Mouse (Mus musculus) left cerebral cortex, postnatal 14 days (tissue): Measurements from ENCODE around the gene Gm11146. TPM values are rescaled to one million over a fixed set of nuclear protein-coding genes. Genes with fewer than 3 reads are reported as not detected.

Experiments
- DNase-seq, 2 experiments: peaks; one replicate each; pipeline ENCODE4 v3.0.0; 2021 to 2022; ENCODE audit warnings: low spot score in 2 of 2, mixed read lengths in 1 of 2
- intact Hi-C: fragments of 180-260 bp; cut with DNase I; formaldehyde crosslinking; loops from one replicate; pipeline ENCODE4 v1.15.1; 2025
- long read RNA-seq, 2 experiments: library from polyadenylated mRNA; stranded (forward); transcript quantifications; one replicate each; pipeline ENCODE4 v2.0.0; 2021
- total RNA-seq, 2 experiments: library from RNA; stranded (reverse); gene quantifications; 2 replicates each; pipeline ENCODE4 v1.2.3; 2021

Gene Gm11146
- total RNA-seq = not detected
- long read RNA-seq, experiment 1, partial matches to known transcripts = 0 of 1 reads
- long read RNA-seq, experiment 1, other reads (novel, unspliced or antisense) = 1 of 1 reads
- long read RNA-seq, experiment 2, partial matches to known transcripts = 0 of 1 reads
- long read RNA-seq, experiment 2, other reads (novel, unspliced or antisense) = 1 of 1 reads

DNA sequence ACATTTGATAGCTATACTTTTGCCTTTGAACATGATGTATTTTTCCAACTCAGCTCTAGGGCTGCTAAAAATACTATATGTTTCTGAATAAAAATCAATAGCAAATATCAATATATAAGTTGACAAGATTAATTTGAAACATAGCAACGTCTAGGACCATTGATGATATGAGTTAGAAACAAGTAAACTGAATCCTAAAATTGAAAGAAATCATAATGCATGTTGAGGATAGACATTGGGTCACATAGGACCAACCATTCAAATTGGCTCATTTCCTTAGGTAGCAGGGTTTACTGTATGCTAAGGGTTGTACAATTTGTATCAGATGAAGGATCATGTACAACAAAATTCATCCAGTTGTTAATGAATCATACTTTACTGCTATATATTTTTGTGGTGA, at the start of gene Gm11146:
Gm11146 (minus strand) TSS at position 101 of the 400 bp plus-strand sequence.
- intact Hi-C loops = no loop called here
- DNase-seq = no peak

DNA sequence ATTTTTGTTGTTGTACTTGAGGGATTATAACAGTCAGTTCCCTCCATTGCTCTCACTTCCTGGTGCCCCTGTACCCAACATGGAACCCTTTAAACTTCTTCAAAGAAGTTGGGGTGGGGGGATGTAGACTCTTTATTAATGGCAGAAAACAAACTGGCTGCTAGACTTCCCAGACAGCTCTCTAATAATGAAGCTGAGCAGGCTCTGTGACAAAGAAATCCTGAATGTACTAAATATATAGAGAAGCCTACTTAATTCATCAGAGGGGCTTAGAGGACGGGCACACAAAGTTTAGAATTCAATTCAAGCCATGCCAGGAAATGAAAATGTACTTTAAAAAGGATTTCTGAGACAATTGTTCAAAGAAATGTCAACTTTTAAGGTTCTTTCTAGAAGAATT, 48.7 kb upstream of the Gm11146 start:
- no peak for DNase-seq
- intact Hi-C loops = no loop called here

DNA sequence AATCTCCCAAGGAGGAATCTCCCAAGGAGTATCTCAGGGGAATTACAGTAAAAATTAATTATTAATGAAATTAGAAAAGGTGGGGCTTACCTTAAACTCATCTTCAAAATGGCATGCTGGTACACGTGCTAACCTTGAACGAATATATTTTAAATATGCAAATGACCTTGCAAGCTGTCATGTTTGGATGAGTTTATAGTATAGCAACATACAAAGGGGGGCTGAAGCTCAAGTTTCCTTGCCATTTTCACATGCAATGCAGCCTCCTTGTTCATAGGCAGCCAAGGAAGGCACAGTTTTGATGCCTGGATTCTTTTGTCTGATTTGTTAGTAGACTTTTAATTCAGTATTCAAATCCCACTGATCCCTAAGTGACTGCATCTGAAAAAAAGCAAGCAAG, 47.1 kb upstream of the Gm11146 start:
- intact Hi-C loops = no loop called here
- no peak for DNase-seq

DNA sequence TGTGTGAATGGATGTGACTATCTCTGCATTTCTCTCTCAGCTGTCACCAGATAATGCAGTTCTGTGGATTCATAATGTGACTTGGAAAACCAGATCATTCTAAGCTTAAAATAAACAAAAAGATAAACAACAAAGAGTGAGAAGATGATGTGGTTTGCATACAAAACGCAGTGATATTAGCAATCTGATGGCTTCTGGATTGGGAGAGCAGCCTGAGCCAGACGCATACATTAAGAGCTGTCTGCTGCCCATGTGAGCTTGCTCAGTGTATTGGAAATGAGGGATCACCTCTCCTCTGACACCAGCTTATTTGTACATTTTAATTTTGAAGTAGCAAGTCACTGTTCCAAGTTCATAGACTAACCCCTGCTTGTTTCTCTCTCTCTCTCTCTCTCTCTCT, 46.3 kb upstream of the Gm11146 start:
- no peak for DNase-seq
- intact Hi-C loops = no loop called here

DNA sequence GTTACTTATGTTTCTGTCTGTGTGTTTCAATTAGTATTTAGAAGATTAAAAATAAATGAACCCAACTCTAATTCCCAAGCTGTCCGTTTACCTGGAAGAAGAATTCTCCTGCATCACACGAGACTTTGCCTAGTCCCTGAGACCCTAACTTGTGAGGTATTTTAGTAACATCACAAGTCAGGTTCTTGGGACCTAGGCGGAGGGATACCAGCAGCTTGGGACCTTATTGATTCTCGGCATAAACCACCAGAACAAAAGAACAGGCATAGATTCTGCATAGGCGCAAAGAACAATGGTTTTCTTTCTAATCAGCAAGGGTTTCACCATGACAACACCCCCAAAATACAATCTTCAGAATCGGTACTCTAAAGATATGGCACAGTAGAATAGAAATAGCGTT, 44.3 kb upstream of the Gm11146 start:
- DNase-seq = no peak
- intact Hi-C loops = no loop called here

DNA sequence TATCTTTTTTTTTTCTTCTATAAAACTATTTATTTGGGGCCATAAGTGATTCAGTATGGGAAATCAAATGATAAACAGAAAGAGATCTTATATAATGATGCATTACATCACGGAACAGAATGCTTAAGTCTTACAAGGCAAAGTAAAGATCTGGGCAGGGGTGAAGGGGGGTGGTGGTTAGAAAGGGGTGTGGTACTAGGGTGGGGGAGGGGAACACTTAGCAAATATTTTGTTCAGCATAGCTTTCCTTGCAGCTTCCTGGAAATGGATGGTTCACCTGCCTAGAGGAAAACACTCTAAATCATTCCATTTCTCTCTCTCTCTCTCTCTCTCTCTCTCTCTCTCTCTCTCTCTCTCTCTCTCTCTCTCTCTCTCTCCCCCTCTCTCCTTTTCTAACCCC, 43.1 kb upstream of the Gm11146 start:
- DNase-seq = no peak
- intact Hi-C loops = loop anchor here (2.0 to 5.0 kb wide), 2 partner anchors 50 to 408 kb away; no protein-coding TSS in a partner anchor

DNA sequence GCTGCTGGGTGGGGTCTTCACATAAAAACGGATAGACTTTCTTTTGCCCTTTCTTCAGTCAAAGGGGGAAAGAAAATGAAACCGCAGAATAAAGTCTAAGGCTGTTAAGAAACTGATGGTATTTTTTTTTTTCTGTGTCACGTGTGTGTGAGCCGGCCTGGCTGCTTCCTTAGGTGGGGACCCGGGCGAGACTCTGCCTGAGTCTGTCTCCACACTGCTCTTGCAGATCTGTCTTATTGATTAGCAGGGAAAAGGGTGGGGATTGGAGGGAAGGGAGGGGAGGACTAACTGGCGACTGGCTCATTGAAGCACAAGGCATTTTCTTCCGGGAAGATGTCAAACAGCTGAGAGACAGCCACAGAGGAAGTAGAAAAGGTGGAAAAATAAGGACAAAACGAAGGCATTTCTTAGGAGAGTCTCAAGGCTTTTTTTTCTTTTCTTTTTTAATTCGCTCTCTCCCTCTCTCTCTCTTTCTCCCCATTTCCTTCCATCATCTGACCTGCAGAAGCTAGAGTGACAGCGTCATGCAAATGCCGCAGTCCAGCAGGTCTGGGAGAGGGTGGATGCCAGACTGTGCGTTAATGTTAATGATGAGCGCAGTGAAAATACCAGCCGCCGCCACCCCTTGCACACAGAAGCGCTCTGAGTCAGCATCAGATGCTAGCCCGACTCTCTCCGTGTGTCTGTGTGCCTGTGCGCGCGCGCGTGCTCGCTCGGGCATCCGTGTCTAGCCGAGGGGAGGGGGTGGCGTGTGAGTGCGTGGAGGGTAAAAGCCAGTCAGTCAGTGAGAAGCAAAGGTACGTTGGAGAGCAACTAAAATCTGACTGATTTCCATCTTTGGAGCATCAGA, 42.2 kb upstream of the Gm11146 start:
- DNase-seq = peak; percentile 84 to 90
- intact Hi-C loops = loop anchor here (2.0 to 5.0 kb wide), 3 partner anchors 49 to 407 kb away; no protein-coding TSS in a partner anchor

DNA sequence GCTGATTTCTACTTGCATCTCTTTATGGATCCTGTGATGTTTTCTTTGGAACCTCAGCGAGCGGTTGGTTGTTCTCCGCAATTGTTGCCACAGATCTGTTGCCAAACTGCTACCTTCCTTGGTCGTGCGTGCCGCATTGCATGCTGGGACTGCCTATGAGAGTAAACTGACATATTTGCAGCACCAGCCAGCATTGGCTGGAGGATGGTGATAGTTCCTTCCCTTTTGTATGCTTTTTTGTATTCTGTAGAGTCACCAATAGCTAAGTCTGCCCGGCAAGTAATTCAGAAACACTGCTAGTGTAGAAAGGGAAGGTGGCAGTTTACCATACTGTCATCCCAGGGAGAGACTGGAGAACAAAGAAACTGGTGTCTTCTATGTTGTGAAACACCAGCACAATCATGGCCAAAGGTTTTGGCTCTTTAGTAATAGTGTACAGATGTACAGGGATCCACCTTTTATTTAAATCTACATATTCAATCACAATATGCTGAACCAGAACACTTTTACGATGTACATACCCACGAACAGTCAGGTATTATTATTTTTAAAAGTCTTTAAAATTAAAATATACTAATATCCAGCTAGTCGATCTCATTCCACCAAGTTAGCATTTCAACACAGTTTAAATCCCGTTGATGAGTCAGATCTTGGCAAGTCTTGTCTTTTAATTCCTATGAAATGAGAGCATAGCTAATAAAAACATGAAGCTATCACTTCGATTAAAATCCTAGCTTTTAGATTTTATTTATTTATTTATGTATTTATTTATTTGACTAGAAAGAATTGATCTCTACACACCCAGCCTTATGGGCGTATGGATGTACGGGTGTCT, 41.4 kb upstream of the Gm11146 start:
- peak; percentile 73 to 89 for DNase-seq
- intact Hi-C loops = loop anchor here (2.0 to 5.0 kb wide), 2 partner anchors 222 to 406 kb away; no protein-coding TSS in a partner anchor

DNA sequence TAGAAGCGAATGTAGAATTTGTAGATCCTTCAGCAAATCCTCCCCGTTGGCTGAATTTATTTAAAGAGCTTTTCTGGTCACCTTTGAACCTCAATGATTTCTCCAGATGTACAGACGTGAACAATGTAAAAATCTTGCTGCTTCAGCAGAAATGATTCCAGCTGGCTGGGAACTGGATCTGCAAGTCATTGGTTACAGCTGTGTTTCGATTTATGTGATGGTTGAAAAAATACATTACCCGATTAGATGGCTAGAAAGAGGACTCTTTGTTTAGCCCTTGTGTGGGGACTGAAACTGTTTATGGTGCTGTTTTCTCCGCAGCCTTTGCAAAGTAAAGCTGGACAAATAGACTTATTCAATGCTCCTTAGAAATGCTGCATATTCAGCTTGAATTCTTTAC, 34.6 kb upstream of the Gm11146 start:
- intact Hi-C loops = no loop called here
- no peak for DNase-seq

DNA sequence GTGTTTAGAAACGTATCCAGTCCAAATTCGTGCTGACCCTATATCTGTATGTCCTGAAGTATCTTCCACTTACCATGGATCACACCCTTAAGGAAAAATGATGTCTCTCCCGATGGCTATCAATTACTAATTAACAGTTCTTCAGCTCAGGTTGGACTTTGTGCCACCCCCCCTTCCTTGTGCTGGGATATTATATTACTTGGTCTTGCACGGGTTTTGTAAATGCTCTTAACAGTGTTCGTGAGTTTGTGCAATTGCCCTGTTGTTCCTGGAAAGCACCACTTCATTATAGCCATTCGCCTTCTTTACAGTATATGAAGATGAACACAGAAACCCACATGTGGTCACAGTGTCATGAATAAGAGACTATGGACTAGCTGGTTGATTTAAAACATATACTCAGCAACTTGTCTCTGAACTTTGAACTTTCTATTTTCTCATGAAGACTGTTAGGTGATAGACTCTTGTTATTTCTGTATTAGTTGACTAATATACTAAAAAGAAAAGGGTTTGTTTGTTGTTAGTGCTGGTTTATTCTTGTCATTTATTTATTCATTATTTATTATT, 30.5 kb upstream of the Gm11146 start:
- DNase-seq = no peak
- intact Hi-C loops = no loop called here

DNA sequence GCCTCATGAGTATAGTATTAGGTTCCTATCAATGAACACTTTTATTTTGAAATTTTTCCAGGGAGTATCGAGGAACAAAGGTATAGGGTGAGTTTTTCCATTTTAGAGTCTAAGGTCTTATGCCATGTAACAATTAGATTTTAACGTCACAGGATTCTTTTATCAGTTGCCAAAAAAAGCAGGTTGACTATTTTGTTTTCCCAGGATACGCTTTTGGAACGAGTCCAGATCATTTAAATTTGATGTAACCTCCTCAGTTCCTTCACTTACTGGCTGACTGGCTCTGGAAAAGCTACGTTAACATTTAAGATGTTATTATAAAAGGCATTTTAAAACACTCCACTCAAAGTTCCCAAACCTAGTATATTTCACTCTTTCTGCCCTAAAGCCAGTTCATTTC, 20.8 kb upstream of the Gm11146 start:
- intact Hi-C loops = no loop called here
- DNase-seq = no peak

DNA sequence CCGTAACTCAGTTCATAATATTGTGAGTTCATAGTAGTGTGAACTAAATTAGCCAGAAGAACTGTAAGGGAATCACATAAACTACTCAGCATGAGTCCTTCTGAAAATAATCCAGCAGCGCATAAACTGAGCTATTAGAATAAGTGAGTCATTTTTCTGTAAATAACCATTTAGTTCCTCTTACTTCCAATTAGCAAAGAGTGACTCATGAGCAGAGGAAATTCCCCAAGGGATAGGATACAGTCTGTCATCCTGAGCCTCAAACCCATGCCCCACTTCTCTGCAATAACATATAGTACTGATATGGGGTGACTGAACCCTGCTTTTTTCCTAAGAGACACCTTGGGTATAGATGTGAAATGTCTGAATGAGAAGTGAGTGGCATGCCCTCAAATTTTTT, 687 bp upstream of the Gm11146 start:
- intact Hi-C loops = no loop called here
- no peak for DNase-seq

DNA sequence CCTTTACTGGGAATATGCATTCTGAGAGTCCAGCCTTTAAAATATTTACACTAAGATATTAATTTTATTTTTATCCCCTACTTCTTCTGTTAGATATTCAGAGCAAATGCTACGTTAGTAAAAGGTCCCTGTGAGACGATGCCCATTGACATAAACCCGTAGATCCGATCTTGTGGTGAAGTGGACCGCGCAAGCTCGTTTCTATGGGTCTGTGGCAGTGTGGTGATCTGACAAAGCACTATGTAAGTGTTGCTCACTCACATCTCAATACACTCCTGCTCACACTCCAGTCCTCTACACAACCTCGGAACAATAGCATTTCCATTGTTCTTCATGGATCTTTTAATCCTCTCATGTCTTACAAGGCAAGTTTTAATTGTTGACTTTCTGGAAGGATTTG, 3.1 kb downstream of the Gm11146 start:
- intact Hi-C loops = loop anchor here (10.0 kb wide), 1 partner anchor 386 kb away; no protein-coding TSS in a partner anchor
- DNase-seq = no peak

DNA sequence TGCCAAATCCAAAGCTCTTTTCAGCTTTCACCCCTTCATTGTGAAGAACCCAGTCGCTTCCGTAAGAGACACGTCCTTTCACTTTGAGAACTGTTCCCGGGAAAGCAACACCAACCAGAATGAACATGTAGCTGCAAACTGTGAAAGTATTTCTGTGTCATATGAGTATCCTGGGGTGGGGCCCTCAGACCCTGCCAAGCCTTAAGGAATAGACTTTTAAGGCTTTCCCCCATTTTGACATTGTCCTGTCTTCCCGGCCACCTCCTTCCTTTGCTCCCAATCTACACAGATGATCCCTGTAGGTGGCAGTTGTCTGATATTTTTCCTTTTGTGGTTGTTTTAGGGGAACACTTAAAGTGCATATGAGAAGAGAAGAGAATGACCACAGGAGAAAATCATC, 5.3 kb downstream of the Gm11146 start:
- DNase-seq = peak; percentile 11 to 41

DNA sequence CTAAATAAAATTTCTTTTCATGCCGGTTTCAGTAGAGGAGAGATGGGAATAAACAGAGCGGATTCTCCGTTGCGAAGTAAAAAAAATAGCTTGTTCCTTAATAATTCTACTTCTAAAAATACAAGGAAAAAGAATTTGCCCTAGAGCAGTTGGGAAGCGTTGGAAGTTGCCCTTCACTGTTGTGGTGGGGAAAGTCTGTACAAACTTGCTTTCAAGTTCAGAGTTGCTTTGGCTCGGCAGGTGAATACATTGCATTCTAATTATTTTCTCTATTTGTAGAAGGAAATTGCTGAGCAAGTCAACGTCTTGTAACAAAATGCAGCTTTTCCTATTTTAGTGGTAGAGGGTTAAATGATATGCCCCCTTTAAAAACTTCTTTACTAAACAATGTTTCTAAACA, 6.2 kb downstream of the Gm11146 start:
- no peak for DNase-seq
- intact Hi-C loops = loop anchor here (2.0 to 10.0 kb wide), 4 partner anchors 49 to 389 kb away; no protein-coding TSS in a partner anchor

More for the DNA sequence above, 5.3 kb downstream of the Gm11146 start:
- intact Hi-C loops = loop anchor here (10.0 kb wide), 1 partner anchor 388 kb away; no protein-coding TSS in a partner anchor

DNA sequence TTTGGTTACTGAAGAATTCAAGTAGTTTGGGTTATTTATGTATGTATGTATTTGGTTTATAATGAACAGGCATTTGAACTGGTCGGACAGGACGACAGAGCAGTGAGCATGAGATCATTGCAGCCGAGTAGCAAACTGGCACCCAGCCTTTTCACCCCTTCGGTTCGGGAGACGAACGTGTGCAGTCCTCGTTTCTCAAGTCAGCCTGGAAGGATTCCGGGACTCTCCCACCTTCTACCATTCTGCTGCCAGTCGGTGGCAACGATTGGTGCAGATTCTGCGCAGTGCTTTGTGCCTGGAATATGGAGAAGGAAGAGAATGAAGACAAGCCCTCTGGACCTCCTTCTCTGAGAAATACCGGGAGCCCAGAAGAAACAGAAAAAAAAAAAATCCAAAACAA, 7.3 kb downstream of the Gm11146 start:
- peak; percentile 81 to 94 for DNase-seq
- intact Hi-C loops = loop anchor here (1.0 to 10.0 kb wide), 8 partner anchors 37 to 563 kb away; no protein-coding TSS in a partner anchor

DNA sequence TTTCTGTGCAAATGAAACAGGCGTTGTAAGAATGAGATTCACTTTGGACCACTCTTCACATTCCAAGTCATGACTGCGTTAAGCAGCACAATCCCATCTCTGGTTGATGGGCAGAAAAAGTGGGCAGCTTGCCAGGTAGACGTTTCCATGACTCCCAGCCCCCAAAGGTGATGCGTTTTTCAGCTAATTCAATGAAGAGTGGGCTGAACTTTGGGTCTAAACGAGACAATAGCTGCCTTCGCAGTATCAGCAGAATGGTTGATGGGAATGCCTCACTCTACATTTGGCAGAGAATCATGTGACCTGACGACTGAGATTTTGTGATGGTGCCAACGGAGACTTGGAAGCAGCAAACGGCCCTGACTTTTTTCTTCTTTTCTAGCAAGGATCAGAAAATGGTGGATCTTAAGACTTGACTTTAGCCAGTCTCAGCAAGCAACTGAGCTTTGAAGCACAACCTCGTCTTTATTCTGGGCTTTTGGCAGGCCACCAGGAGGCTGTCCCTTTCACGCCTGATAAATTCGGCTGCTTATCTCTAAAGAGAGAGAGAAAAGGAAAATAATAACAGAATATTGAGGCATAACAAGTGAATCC, 8.0 kb downstream of the Gm11146 start:
- intact Hi-C loops = loop anchor here (1.0 to 10.0 kb wide), 8 partner anchors 37 to 563 kb away; no protein-coding TSS in a partner anchor
- DNase-seq = peak; percentile 68 to 84

DNA sequence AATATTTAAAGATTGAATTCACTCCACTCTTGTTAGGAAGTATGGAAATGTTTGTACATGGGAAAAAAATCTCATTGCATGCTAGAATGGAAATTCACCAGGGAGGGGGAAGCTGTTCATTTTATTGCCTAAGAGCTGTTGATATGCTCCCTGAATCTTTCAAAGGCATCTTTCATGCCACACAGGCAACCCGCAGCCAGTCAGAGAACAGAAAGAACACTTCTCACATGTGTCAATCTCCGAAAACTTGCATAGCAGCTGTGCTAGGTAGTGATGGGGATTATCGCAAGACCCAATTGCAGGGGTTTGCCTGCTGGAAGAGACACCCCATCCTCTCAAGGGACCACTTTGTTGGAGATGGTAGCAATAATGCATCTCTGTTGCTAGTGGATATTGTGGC, 8.9 kb downstream of the Gm11146 start:
- intact Hi-C loops = loop anchor here (5.0 to 10.0 kb wide), 4 partner anchors 36 to 564 kb away; no protein-coding TSS in a partner anchor
- DNase-seq = peak; percentile 14 to 32

DNA sequence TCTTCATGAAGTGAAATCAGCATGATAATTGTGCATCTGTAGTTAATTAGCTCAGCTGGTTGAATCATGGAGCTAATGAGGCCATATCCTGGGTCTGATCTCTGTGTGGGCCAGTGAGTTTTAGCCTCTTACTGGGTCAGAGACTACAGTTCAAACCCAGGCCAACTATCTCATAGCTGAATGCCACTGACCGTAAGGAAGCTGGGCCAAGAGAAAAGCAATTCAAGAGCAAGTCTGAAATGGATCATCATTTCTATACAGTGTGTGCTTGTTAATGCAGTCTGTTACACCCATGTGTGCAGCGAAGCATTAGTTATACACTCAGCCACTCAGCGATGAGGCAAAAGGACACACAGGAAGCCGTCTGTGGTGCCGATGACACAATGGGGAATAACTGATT, 28.9 kb downstream of the Gm11146 start:
- intact Hi-C loops = no loop called here
- DNase-seq = no peak
